Mouse (Mus musculus) adrenal gland, adult 18-20 months (tissue): ENCODE data around the gene Got1. TPM values are rescaled to one million over a fixed set of nuclear protein-coding genes. Genes with fewer than 3 reads are reported as not detected.

Source experiments
- DNase-seq, 2 experiments: peaks; one replicate each; pipeline ENCODE4 v3.0.0; 2021 to 2022; ENCODE audit warnings: low spot score in 2 of 2
- long read RNA-seq, 2 experiments: library from polyadenylated mRNA; stranded (forward); transcript quantifications; one replicate each; pipeline ENCODE4 v2.0.0; 2021
- total RNA-seq, 2 experiments: library from RNA; stranded (reverse); gene quantifications; 1 replicate in 1 of 2; 2 replicates in 1 of 2; pipeline ENCODE4 v1.2.3; 2021

Got1 gene
- 100 to 1,000 TPM; 181 to 350 TPM for total RNA-seq
- long read RNA-seq, experiment 1, transcript Got1-201 (9 exons, 2,058 nt): major isoform, 155 of 156 reads
- long read RNA-seq, experiment 1, partial matches to known transcripts: 0 of 156 reads
- long read RNA-seq, experiment 1, other reads (novel, unspliced or antisense): 1 of 156 reads
- long read RNA-seq, experiment 2, transcript Got1-201 (9 exons, 2,058 nt): major isoform, 516 of 549 reads
- long read RNA-seq, experiment 2, partial matches to known transcripts: 16 of 549 reads
- long read RNA-seq, experiment 2, other reads (novel, unspliced or antisense): 17 of 549 reads

GRCm38 (mm10) chr19:43524187-43525103 lies at the start of gene Got1:
TSS of gene Got1 (minus strand) at chr19:43524605.
- peak; percentile 81 to 85 for DNase-seq

GRCm38 (mm10) chr19:43570831-43571790 lies 46.7 kb upstream of the Got1 start:
- peak; percentile 66 to 69 for DNase-seq

- DNase-seq: no peak
These were observed 44.7 kb upstream of the Got1 start for GRCm38 (mm10) chr19:43569133-43569532.

GRCm38 (mm10) chr19:43568298-43568697 lies 43.9 kb upstream of the Got1 start:
- DNase-seq: no peak

- DNase-seq: no peak
These were observed 38.8 kb upstream of the Got1 start for GRCm38 (mm10) chr19:43563166-43563565.

GRCm38 (mm10) chr19:43561841-43562240 lies 37.4 kb upstream of the Got1 start:
- DNase-seq: no peak

GRCm38 (mm10) chr19:43560244-43560643 lies 35.8 kb upstream of the Got1 start:
- DNase-seq: no peak

- no peak for DNase-seq
These were observed 27.1 kb upstream of the Got1 start for GRCm38 (mm10) chr19:43551493-43551890.

GRCm38 (mm10) chr19:43550706-43551492 lies 26.5 kb upstream of the Got1 start:
- DNase-seq: no peak

- DNase-seq: no peak
These were observed 23.7 kb upstream of the Got1 start for GRCm38 (mm10) chr19:43548060-43548459.

GRCm38 (mm10) chr19:43546337-43547117 lies 22.1 kb upstream of the Got1 start:
- DNase-seq: no peak

- DNase-seq: no peak
These were observed 11.0 kb upstream of the Got1 start for GRCm38 (mm10) chr19:43535372-43535771.

- DNase-seq: no peak
These were observed 6.5 kb upstream of the Got1 start for GRCm38 (mm10) chr19:43530921-43531320.

- DNase-seq: peak; percentile 43 to 62
These were observed 5.9 kb upstream of the Got1 start for GRCm38 (mm10) chr19:43530197-43530770.

- no peak for DNase-seq
These were observed 3.7 kb upstream of the Got1 start for GRCm38 (mm10) chr19:43528056-43528587.

- no peak for DNase-seq
These were observed 2.7 kb upstream of the Got1 start for GRCm38 (mm10) chr19:43527131-43527530.

- no peak for DNase-seq
These were observed 1.6 kb upstream of the Got1 start for GRCm38 (mm10) chr19:43526025-43526424.

- DNase-seq: no peak
These were observed 1.2 kb upstream of the Got1 start for GRCm38 (mm10) chr19:43525566-43525965.

GRCm38 (mm10) chr19:43525104-43525482 lies 688 bp upstream of the Got1 start:
- peak; percentile 63 to 65 for DNase-seq
